Mouse (Mus musculus) ES-E14 (cell line): ENCODE measurements around the gene Gsdme.

Experiments used
- CHD2 ChIP-seq: IDR thresholded peaks from 2 replicates; pipeline ENCODE4 v1.6.1; 2014; ENCODE audit warnings: mild to moderate bottlenecking, low read depth, low read length, inconsistent platforms
- HCFC1 ChIP-seq: IDR thresholded peaks from 2 replicates; pipeline ENCODE4 v1.6.1; 2012; ENCODE audit warnings: low read length, inconsistent platforms, borderline replicate concordance; ENCODE audit not compliant: insufficient read depth
- MAFK ChIP-seq: IDR thresholded peaks from 2 replicates; pipeline ENCODE4 v1.6.1; 2014; ENCODE audit warnings: mild to moderate bottlenecking, low read depth, low read length, inconsistent platforms; ENCODE audit not compliant: insufficient read depth
- ZC3H11A ChIP-seq: IDR thresholded peaks from 2 replicates; pipeline ENCODE4 v1.6.1; 2012; ENCODE audit warnings: low read depth, mild to moderate bottlenecking, inconsistent platforms, low read length, borderline replicate concordance
- ZNF384 ChIP-seq: IDR thresholded peaks from 2 replicates; pipeline ENCODE4 v1.6.1; 2012; ENCODE audit warnings: low read depth, low read length, inconsistent platforms

DNA sequence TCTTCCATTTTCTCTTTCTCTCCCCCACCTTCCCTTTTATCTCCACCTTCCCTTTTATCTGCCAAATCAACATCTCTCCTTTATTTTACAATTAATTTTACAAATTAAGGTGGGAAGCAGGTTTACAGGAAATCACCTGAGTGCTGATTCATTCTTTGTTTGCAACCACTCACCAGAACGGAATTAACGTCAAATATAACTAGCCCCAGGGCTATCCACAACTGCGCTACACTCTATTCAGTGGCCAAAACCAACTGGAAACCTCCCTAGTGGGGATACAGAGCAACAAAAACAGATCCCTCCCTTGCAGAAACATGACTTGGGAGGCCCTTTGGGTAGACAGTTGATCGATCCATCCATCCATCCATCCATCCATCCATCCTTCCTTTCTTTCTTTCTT lies 94.8 kb downstream of the Gsdme start:
- TF ChIP-seq ZC3H11A (no peak), MAFK (peak; percentile 44; the same call in 1 of the 2 replicates), ZNF384 (no peak), CHD2 (no peak), HCFC1 (no peak)
